Mouse (Mus musculus) MEL (cell line): ENCODE results near the gene Steap4.

Source experiments
- BHLHE40 ChIP-seq: IDR thresholded peaks from 2 replicates; pipeline ENCODE4 v1.6.1; 2012; ENCODE audit warnings: low read depth, mild to moderate bottlenecking, inconsistent platforms, low read length, improper control_type of control experiment, borderline replicate concordance
- CTCF ChIP-seq, 3 experiments: IDR thresholded peaks in 2 of 3; conservative IDR thresholded peaks in 1 of 3; 2 replicates each; pipeline ENCODE4 v1.5.1; 2011 to 2012; ENCODE audit warnings: low read length in 3 of 3, low read depth in 2 of 3, mild to moderate bottlenecking in 2 of 3, improper control_type of control experiment in 1 of 3, inconsistent platforms in 1 of 3, mixed read lengths in 1 of 3, moderate library complexity in 1 of 3; ENCODE audit not compliant: control insufficient read depth in 1 of 3, insufficient read depth in 1 of 3, poor library complexity in 1 of 3, severe bottlenecking in 1 of 3
- SIN3A ChIP-seq: IDR thresholded peaks from 2 replicates; pipeline ENCODE4 v1.6.1; 2012; ENCODE audit warnings: low read length, improper control_type of control experiment, inconsistent platforms
- TAL1 ChIP-seq: IDR thresholded peaks from 2 replicates; pipeline ENCODE4 v1.6.1; 2012; ENCODE audit warnings: mild to moderate bottlenecking, inconsistent platforms, low read length, moderate library complexity, mixed read lengths
- TBP ChIP-seq: IDR thresholded peaks from 2 replicates; pipeline ENCODE4 v1.8.0; 2011; ENCODE audit warnings: low read depth, low read length, improper control_type of control experiment
- ZKSCAN1 ChIP-seq: IDR thresholded peaks from 2 replicates; pipeline ENCODE4 v1.6.1; 2012; ENCODE audit warnings: low read depth, mild to moderate bottlenecking, inconsistent platforms, low read length, improper control_type of control experiment, moderate library complexity
- ZMIZ1 ChIP-seq: IDR thresholded peaks from 2 replicates; pipeline ENCODE4 v1.6.1; 2012; ENCODE audit warnings: low read depth, mild to moderate bottlenecking, inconsistent platforms, low read length, improper control_type of control experiment, moderate library complexity

- TF ChIP-seq CTCF (IDR thresholded peaks at IDR 0.05 in 2 of 3, conservative IDR thresholded peaks at IDR 0.05 in 1 of 3; ENCODE audit: control insufficient read depth in 1 of 3, insufficient read depth in 1 of 3, low read depth in 2 of 3, low read length in 3 of 3, poor library complexity in 1 of 3, severe bottlenecking in 1 of 3) (no peak), TAL1 (no peak), TBP (no peak), SIN3A (no peak), BHLHE40 (no peak), ZMIZ1 (no peak), ZKSCAN1 (no peak)
Observed at GRCm38 (mm10) chr5:7918296-7918579, 42.0 kb upstream of the Steap4 start.
